In genomic region chr9:62870728-62871127, GRCm38 (mm10) we compare ENCODE assay signal across 1 mouse cellular context.
TF ChIP-seq lines count a peak whose summit lies in the region.

No protein-coding gene starts in this region.

TF ChIP-seq in ES-E14, 5 proteins besides CTCF, POLR2A, EP300 and RAD21:
- TF ChIP-seq ZNF384 (IDR thresholded peaks at IDR 0.05; ENCODE audit: low read depth, low read length) (no peak), HCFC1 (IDR thresholded peaks at IDR 0.05; ENCODE audit: borderline replicate concordance, insufficient read depth, low read length) (no peak), ZC3H11A (IDR thresholded peaks at IDR 0.05; ENCODE audit: borderline replicate concordance, low read depth, low read length) (no peak), MAFK (IDR thresholded peaks at IDR 0.05; ENCODE audit: insufficient read depth, low read depth, low read length) (no peak)
TF ChIP-seq in ES-E14: peak in this region for 0.
